Mouse (Mus musculus): Measurements from ENCODE around the gene 4930512M02Rik. TPM values are rescaled to one million over a fixed set of nuclear protein-coding genes. Genes with fewer than 3 reads are reported as not detected.

The 4930512M02Rik gene
- polyA plus RNA-seq (2012; ENCODE audit: low replicate concordance) = not detected in 2 replicates

DNA sequence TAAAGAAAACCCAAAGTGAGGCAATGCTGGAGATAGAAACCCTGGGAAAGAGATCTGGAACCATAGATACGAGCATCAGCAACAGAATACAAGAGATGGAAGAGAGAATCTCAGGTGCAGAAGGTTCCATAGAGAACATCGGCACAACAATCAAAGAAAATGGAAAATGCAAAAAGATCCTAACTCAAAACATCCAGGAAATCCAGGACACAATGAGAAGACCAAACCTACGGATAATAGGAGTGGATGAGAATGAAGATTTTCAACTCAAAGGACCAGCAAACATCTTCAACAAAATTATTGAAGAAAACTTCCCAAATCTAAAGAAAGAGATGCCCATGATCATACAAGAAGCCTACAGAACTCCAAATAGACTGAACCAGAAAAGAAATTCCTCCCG, at the start of gene 4930512M02Rik:
Gene 4930512M02Rik (minus strand): TSS at position 101 of the 400 bp plus-strand sequence.

Other genes with a start within 250 kb of the 4930512M02Rik start
- 5.3 and 11.8 TPM in 2 replicates for gene Spata48, start 165.7 kb downstream of the 4930512M02Rik start, polyA plus RNA-seq (2012; ENCODE audit: low replicate concordance)
- 0.09 and 0.11 TPM in 2 replicates for gene Zpbp, start 165.4 kb downstream of the 4930512M02Rik start, polyA plus RNA-seq (2012; ENCODE audit: low replicate concordance)
- gene Ikzf1, start 57.2 kb upstream of the 4930512M02Rik start, polyA plus RNA-seq (2012; ENCODE audit: low replicate concordance) = 427 and 463 TPM in 2 replicates
- 0.37 and 1.6 TPM in 2 replicates for gene Fignl1, start 181.1 kb upstream of the 4930512M02Rik start, polyA plus RNA-seq (2012; ENCODE audit: low replicate concordance)

Data from leukemia stem cell, adult 10-12 weeks (primary cell).